Mouse (Mus musculus) midbrain, embryonic 14.5 days (tissue): ENCODE data around the gene Prss38. TPM values are rescaled to one million over a fixed set of nuclear protein-coding genes. Genes with fewer than 3 reads are reported as not detected.

Source experiments
- ATAC-seq: fragments of 200-750 bp; cut with Nextera tagmentation; 2 replicates; pipeline ENCODE4 v1.8.0; 2017; ENCODE audit warnings: moderate number of reproducible peaks, moderate library complexity; ENCODE audit not compliant: low FRiP score, low TSS enrichment
- DNase-seq: peaks from one replicate; pipeline ENCODE4 v3.0.0-alpha.2; 2015
- H3K27ac ChIP-seq: fragments of 300-500 bp; sonication (generic); replicated peaks from 2 replicates; pipeline ENCODE4 v1.5.1; 2014; ENCODE audit warnings: mild to moderate bottlenecking, low read depth, low read length, moderate library complexity
- H3K27me3 ChIP-seq: fragments of 300-500 bp; sonication (generic); 2 replicates; pipeline ENCODE4 v1.6.1; 2014; ENCODE audit warnings: low read length, control low read depth, mixed read lengths; ENCODE audit not compliant: control insufficient read depth, insufficient read depth
- H3K36me3 ChIP-seq: fragments of 300-500 bp; sonication (generic); 2 replicates; pipeline ENCODE4 v1.6.1; 2014; ENCODE audit warnings: low read length, control low read depth; ENCODE audit not compliant: control insufficient read depth, insufficient read depth
- H3K4me1 ChIP-seq: fragments of 300-500 bp; sonication (generic); 2 replicates; pipeline ENCODE4 v1.6.1; 2014; ENCODE audit warnings: mild to moderate bottlenecking, antibody characterized with exemption, low read length, control low read depth; ENCODE audit not compliant: control insufficient read depth, insufficient read depth
- H3K4me2 ChIP-seq: fragments of 300-500 bp; sonication (generic); 2 replicates; pipeline ENCODE4 v1.6.1; 2014; ENCODE audit warnings: mild to moderate bottlenecking, low read length, moderate library complexity
- H3K4me3 ChIP-seq: fragments of 300-500 bp; sonication (generic); replicated peaks from 2 replicates; pipeline ENCODE4 v1.5.1; 2014; ENCODE audit warnings: low read depth, low read length
- H3K9ac ChIP-seq: fragments of 300-500 bp; sonication (generic); replicated peaks from 2 replicates; pipeline ENCODE4 v1.6.1; 2014; ENCODE audit warnings: mild to moderate bottlenecking, low read length, moderate library complexity
- H3K9me3 ChIP-seq: fragments of 300-500 bp; sonication (generic); 2 replicates; pipeline ENCODE4 v1.6.1; 2016; ENCODE audit warnings: low read length, control low read depth, mixed read lengths; ENCODE audit not compliant: control insufficient read depth
- WGBS: fragments of 180-500 bp; shearing (Covaris S2); extraction: QIAGEN DNeasy Blood & Tissue Kit; methylation state at CpG from one replicate; pipeline ENCODE4 v1.1.7; 2014; 5-methylcytosine and 5-hydroxymethylcytosine counted together
- polyA plus RNA-seq: library from polyadenylated mRNA; unstranded; fragments of >200 nt; fragmentation: Nextera tagmentation; extraction: Ambion mirVana; gene quantifications from 2 replicates; pipeline ENCODE4 v1.2.1, GENCODE M21; 2014

The Prss38 gene
- polyA plus RNA-seq = 0.17 TPM in 1 of 2 replicates, not detected in the other

DNA sequence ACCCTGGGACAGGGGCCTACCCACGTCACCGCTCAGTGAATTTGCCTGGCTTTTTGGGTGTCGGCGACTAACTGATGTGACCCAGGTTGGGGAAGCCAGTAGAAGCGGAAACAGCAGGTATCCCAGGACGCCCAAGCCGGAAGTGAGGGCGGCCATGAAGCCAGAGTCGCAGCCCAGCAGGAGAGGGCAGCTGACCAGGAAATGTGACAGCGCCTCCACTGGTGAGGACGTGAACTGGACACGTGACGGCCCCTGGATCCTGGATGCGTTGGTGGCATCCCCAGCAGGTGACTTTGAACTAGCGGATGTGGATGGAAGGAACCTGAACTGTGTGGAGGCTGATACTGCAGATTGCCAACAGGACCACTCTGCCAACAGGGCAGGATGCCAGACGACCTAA is at the start of gene Prss38:
TSS of gene Prss38 (minus strand) at position 183 of the 400 bp plus-strand sequence.
- Histone ChIP-seq H3K9ac (no peak within 1 kb of the TSS), H3K27ac (no peak within 1 kb of the TSS), H3K9me3 (no peaks in the 10 kb centered on the region), H3K4me3 (no peak within 1 kb of the TSS), H3K36me3 (no peaks in the 10 kb centered on the region), H3K27me3 (no peaks in the 10 kb centered on the region), H3K4me1 (no peaks in the 10 kb centered on the region), H3K4me2 (no peak within 1 kb of the TSS)
- ATAC-seq (no peak), DNase-seq (no peak)
- WGBS = 84% methylated on average over 16 of the region's 16 CpGs

DNA sequence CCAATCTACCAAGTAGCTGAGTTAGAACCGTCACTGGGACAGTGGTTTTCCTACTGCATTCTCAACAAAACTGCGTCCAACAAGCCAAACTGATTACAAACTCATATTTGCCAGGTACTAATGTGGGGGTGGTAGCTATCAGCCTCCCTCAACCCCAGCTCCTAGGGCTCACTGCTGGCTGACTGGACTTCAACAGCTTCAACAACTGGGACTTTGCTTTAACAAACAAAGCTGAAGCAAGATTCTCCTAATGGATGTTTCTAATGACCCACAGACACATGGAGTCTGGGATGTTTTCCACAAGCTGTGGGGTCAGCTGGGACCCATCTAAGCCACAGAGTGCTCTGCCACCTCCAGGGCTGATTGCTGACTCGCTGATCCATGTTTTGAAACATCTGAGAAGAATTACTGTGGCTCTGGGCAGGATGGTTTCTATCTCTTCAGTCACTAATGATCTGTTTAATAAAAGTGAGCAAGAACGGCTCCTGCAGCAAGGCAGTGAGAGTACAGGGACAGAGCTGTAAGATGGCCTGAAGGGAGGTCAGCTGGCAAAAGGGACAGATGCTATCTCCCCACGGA is 47.6 kb upstream of the Prss38 start:
- Histone ChIP-seq H3K9me3 (no peaks in the 10 kb centered on the region), H3K9ac (no peak overlapping the region), H3K27me3 (no peaks in the 10 kb centered on the region), H3K4me1 (no peaks in the 10 kb centered on the region), H3K4me3 (no peak overlapping the region), H3K4me2 (no peak overlapping the region), H3K27ac (no peak overlapping the region), H3K36me3 (peaks cover 94% of the 10 kb centered on the region)
- ATAC-seq (no peak), DNase-seq (no peak)
- 89% methylated on average over 5 of the region's 5 CpGs for WGBS

DNA sequence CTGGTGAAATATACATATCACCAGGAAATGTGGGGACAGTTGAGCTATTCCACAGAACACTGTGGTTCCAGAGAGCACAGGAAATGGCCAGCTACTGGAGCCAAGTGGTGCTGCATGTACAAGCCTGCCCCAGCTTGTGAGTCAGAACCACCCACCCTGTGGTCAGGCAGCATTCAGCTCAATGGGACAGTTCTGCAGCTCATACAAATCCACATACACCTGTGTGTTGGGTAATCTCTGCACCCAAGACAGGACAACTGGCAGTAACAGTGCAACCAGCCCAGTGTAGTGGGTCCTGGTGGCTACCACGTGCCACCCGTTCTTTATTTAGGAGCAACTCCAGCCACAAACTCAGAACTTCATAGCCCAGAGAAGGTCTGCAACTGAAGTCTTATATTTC is 46.5 kb upstream of the Prss38 start:
- H3K9ac ChIP-seq = no peak overlapping the region
- WGBS = 91% methylated on average over 2 of the region's 2 CpGs
- H3K9me3 ChIP-seq = no peaks in the 10 kb centered on the region
- DNase-seq (no peak), ATAC-seq (no peak)
- no peaks in the 10 kb centered on the region for H3K27me3 ChIP-seq
- no peaks in the 10 kb centered on the region for H3K4me1 ChIP-seq
- no peak overlapping the region for H3K4me3 ChIP-seq
- H3K27ac ChIP-seq = no peak overlapping the region
- H3K4me2 ChIP-seq = no peak overlapping the region
- H3K36me3 ChIP-seq = peaks cover 92% of the 10 kb centered on the region

DNA sequence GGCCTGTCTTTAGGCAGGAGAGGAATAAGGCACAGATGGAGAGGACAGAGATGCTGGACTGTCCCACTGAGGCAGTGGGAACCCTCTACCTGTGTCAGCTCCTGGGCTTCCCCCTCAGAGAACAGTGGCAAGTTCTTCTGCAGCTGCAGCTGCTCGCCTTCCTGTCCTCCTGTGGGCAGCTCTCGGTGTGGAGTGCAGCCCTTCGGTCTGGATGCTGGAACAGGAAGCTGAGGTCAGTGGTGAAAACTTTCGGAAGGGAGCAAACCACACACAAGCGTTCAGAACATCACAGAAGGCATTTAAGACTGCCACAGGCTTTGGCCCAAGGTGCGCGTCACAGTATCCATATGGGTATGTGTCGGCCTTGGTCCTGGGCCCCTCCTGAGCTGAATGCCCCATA is 46.0 kb upstream of the Prss38 start:
- ATAC-seq = no peak
- Histone ChIP-seq H3K27me3 (no peaks in the 10 kb centered on the region), H3K4me1 (no peaks in the 10 kb centered on the region), H3K4me2 (no peak overlapping the region), H3K27ac (no peak overlapping the region), H3K9ac (no peak overlapping the region), H3K36me3 (peaks cover 92% of the 10 kb centered on the region), H3K9me3 (no peaks in the 10 kb centered on the region), H3K4me3 (no peak overlapping the region)
- WGBS = 90% methylated on average over 8 of the region's 8 CpGs
- no peak for DNase-seq

DNA sequence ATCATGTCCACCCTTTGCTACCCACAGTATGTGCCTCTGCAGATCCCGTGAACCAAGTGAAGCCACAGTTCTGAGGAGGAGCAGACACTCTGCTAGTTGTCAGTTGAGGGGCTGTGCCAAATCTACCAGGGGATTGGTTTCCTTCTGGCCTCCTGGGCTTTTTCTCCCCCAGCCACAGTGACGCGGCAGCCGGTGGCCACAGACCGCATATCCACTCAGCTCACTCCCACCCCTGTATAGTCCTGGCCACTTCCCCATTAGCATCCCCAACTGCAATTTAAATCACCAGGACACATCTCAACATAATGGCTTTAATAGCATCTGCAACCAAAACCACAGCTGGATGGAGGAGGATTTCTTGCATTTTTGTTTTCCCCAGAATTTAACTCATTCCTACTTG is 43.3 kb upstream of the Prss38 start:
- H3K9ac ChIP-seq = no peak overlapping the region
- H3K4me2 ChIP-seq = no peak overlapping the region
- H3K9me3 ChIP-seq = no peaks in the 10 kb centered on the region
- H3K27me3 ChIP-seq = no peaks in the 10 kb centered on the region
- ATAC-seq (no peak), DNase-seq (no peak)
- no peak overlapping the region for H3K27ac ChIP-seq
- no peak overlapping the region for H3K4me3 ChIP-seq
- peaks cover 76% of the 10 kb centered on the region for H3K36me3 ChIP-seq
- H3K4me1 ChIP-seq = no peaks in the 10 kb centered on the region
- WGBS = 86% methylated on average over 5 of the region's 5 CpGs

DNA sequence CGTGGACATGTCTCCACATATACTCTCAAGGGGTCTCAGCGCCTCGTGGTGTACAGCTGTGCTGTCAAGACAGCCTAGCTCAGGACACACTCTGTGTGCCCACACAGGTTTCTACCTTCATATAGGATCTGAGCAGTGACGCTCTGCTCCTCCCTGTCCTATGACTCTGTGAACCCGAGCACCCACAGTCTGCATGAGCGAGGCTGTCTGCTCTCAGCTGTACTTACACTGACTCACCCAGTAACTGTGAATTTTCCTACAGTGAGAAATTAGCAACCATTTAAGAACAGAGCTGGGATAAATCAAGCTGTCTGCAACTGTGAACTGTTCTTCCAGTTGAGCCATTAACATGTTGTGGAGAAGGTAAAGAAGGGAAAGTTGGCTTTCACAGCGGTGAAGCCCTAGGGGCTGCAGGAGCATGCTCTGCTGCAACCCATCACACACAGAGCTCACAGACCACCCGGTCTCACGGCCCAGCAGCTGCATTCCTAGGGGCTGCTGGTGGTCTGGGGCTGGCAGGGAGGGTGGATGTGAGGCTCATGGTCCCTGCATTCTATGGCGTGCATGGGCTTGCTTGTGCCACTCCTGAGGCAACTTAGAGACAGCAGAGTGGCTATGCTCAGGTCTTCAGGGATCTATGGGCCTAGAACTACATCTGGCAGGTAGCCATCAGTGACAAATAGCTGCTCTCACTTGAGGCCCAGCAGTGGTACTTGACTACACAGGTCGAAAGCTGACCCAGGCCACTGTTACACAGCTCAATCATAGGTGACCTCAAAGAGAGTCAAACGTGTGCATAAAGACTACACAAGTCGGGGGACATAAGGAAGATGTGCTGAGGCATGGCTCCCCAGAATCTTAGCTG is 37.8 kb upstream of the Prss38 start:
- no peak overlapping the region for H3K27ac ChIP-seq

DNA sequence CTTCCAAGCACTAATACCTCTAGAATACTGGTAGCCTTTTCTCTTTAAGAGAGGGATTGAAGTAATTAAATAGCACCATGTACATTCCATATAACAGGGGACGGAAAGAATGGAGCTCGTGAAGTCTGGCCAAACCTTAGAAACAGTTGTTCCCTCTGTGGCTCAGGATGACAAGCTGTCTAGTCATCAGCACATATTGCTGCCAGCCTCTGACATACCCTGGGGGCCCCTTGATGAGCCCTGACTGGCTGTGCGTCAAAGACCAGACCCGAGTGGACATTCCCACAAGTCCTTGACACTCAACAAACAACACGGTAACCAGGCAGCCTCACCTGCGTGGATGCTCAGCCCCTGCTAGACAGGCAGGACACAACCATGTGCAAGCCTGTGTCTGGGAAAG is 36.6 kb upstream of the Prss38 start:
- H3K27ac ChIP-seq = no peak overlapping the region
- H3K4me2 ChIP-seq = no peak overlapping the region
- no peak overlapping the region for H3K4me3 ChIP-seq
- H3K36me3 ChIP-seq = peaks cover 53% of the 10 kb centered on the region
- no peaks in the 10 kb centered on the region for H3K9me3 ChIP-seq
- DNase-seq = no peak
- no peak for ATAC-seq
- no peak overlapping the region for H3K9ac ChIP-seq
- H3K4me1 ChIP-seq = no peaks in the 10 kb centered on the region
- WGBS = 76% methylated on average over 6 of the region's 6 CpGs
- H3K27me3 ChIP-seq = no peaks in the 10 kb centered on the region

More for the DNA sequence above, 37.8 kb upstream of the Prss38 start:
- 88% methylated on average over 13 of the region's 13 CpGs for WGBS
- Histone ChIP-seq H3K4me2 (no peak overlapping the region), H3K36me3 (peaks cover 51% of the 10 kb centered on the region), H3K4me1 (no peaks in the 10 kb centered on the region), H3K4me3 (no peak overlapping the region), H3K27me3 (no peaks in the 10 kb centered on the region), H3K9me3 (no peaks in the 10 kb centered on the region), H3K9ac (no peak overlapping the region)
- DNase-seq (no peak), ATAC-seq (no peak)

DNA sequence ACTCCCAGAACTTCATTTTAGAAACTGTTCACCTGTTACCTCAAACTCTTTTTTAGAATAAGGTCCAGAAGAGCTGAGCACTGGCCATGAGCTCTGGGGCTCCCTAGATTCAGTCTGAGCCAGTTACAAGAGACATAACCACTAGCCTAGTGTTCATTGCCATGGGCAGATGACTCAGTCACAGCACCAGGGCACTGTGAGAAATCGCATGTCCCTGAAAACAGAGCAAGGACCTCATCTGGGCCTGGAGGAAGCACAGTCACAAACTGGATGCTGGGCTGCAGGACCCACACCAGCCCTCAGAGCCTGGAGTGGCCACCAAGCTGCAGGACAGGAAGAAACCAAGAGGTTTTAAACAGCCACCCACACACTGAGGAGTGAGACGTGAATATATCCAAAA is 35.4 kb upstream of the Prss38 start:
- peaks cover 58% of the 10 kb centered on the region for H3K36me3 ChIP-seq

DNA sequence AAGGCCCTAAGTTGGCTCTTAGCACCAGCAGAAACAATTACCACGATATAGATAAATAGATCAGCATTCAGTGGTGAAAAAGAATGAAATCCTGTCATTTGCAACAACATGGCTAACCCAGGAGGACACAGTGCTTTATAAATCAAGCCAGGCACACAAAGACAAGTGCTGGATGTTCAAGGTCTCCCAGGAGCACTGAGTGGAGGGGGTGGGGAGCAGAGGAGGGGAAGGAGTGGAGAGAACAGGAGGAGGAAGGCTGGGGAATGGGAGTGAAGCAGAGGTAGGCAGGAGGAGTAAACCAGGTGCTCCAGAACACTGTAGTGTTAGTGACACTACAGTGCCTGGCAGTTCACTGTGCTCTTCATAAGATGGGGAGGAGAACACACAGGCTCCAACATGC is 30.3 kb upstream of the Prss38 start:
- DNase-seq = no peak
- Histone ChIP-seq H3K4me3 (no peak overlapping the region), H3K27me3 (no peaks in the 10 kb centered on the region), H3K27ac (no peak overlapping the region), H3K36me3 (peaks cover 66% of the 10 kb centered on the region), H3K4me1 (no peaks in the 10 kb centered on the region), H3K4me2 (no peak overlapping the region), H3K9ac (no peak overlapping the region), H3K9me3 (no peaks in the 10 kb centered on the region)
- no peak for ATAC-seq
- WGBS = 89% methylated on average over 1 of the region's 1 CpGs

More for the DNA sequence above, 35.4 kb upstream of the Prss38 start:
- Histone ChIP-seq H3K27ac (no peak overlapping the region), H3K4me3 (no peak overlapping the region), H3K9me3 (no peaks in the 10 kb centered on the region), H3K4me1 (no peaks in the 10 kb centered on the region), H3K27me3 (no peaks in the 10 kb centered on the region), H3K4me2 (no peak overlapping the region), H3K9ac (no peak overlapping the region)
- no peak for DNase-seq
- 89% methylated on average over 2 of the region's 2 CpGs for WGBS
- ATAC-seq = no peak
